Mouse (Mus musculus): ENCODE data around the gene Traf2.

- no peak for TF ChIP-seq ZC3H11A (IDR thresholded peaks at IDR 0.05; ENCODE audit: borderline replicate concordance, low read depth, low read length)
- no peak for TF ChIP-seq MAFK (IDR thresholded peaks at IDR 0.05; ENCODE audit: insufficient read depth, low read depth, low read length)
- no peak for TF ChIP-seq HCFC1 (IDR thresholded peaks at IDR 0.05; ENCODE audit: borderline replicate concordance, insufficient read depth, low read length)
- no peak for TF ChIP-seq CHD2 (IDR thresholded peaks at IDR 0.05; ENCODE audit: low read depth, low read length)
These were observed 48.7 kb downstream of the Traf2 start for GRCm38 (mm10) chr2:25497846-25498575.
